Mouse (Mus musculus) cerebellum, adult 2 months (tissue): ENCODE data around the gene Hps4. TPM values are rescaled to one million over a fixed set of nuclear protein-coding genes. Genes with fewer than 3 reads are reported as not detected.

Source experiments
- DNase-seq, 2 experiments: peaks; one replicate each; pipeline ENCODE4 v3.0.0; 2021
- H3K27ac ChIP-seq: fragments of 200-500 bp; 2 replicates; pipeline ENCODE4 v1.5.1; 2012; ENCODE audit warnings: low read length, control low read depth, inconsistent platforms; ENCODE audit not compliant: insufficient read depth
- H3K27me3 ChIP-seq: fragments of 200-500 bp; 2 replicates; pipeline ENCODE4 v1.6.1; 2012; ENCODE audit warnings: inconsistent platforms, mild to moderate bottlenecking, low read length, moderate library complexity; ENCODE audit not compliant: control insufficient read depth, insufficient read depth
- H3K4me1 ChIP-seq: fragments of 200-500 bp; 2 replicates; pipeline ENCODE4 v1.6.1; 2011; ENCODE audit warnings: low read length; ENCODE audit not compliant: control insufficient read depth, insufficient read depth
- H3K4me3 ChIP-seq: fragments of 200-500 bp; replicated peaks from 2 replicates; pipeline ENCODE3; 2011; ENCODE audit warnings: mild to moderate bottlenecking, low read depth, low read length, control low read depth; ENCODE audit not compliant: insufficient read depth
- CTCF ChIP-seq: fragments of 200-500 bp; IDR thresholded peaks from 2 replicates; pipeline ENCODE4 v1.5.1; 2011; ENCODE audit warnings: low read depth, mild to moderate bottlenecking, control low read depth, low read length, moderate library complexity, borderline replicate concordance; ENCODE audit not compliant: insufficient read depth
- POLR2A ChIP-seq: fragments of 200-500 bp; IDR thresholded peaks from 2 replicates; pipeline ENCODE4 v1.6.1; 2011; ENCODE audit warnings: low read length, control low read depth, borderline replicate concordance; ENCODE audit not compliant: insufficient read depth
- WGBS: fragments of 180-500 bp; shearing (Covaris S2); methylation state at CpG from one replicate; pipeline ENCODE4 v1.1.7; 2018; 5-methylcytosine and 5-hydroxymethylcytosine counted together
- polyA plus RNA-seq: library from polyadenylated mRNA; depleted of rRNA; stranded (reverse); fragments of >200 nt; gene quantifications from 2 replicates; pipeline ENCODE4 v1.2.3, GENCODE M21; 2012; rRNA removed

The Hps4 gene
- polyA plus RNA-seq, 1 experiment, result 47.4 TPM

DNA sequence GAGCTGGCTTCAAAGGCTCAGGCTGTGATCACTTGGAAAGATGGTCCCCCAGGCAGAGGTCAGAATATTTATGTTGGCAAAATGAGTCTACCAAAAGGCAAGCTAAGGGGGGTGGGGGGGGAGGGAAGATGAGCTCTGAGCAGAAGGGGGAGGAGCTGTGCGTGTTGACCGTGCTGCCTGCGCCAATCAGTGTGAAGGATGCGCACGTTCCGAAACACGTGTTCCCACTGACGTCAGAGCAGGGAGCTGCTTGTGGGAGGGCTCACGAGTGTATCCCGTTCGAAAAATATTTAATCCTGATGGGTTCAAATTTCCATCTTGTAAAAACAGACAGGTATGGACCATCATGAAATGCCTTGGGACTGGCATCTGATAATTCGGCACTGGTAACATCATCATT, 76.7 kb downstream of the Hps4 start:
- DNase-seq, result no peak
- WGBS, result 60% methylated on average over 12 of the region's 12 CpGs
- no peak for TF ChIP-seq CTCF
- TF ChIP-seq POLR2A, result no peak
- no peaks in the 10 kb centered on the region for H3K27me3 ChIP-seq
- H3K27ac ChIP-seq, result no peak overlapping the region
- no peak overlapping the region for H3K4me3 ChIP-seq
- peaks cover 7% of the 10 kb centered on the region; the same call in 1 of the 2 replicates for H3K4me1 ChIP-seq

DNA sequence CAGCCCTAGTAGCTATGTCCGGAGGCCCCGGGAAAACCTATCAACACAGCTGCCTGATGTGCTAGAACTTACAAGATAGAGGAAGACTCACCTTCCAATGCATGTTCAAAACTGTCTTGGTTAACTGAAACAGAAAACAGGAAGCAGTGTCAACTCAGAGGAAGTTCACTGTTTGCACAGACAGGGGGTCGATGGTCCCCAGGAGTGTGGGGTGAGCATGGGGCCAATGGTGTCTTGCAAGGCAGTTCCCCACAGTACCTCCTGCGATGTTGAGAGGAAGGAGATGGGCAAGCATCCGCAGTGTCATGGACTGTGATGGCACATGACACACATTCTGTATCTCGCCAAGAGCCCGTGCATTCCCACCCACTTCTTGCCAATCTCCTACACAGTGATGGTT, 83.8 kb downstream of the Hps4 start:
- Histone ChIP-seq H3K27me3 (no peaks in the 10 kb centered on the region), H3K4me3 (no peak overlapping the region), H3K4me1 (peaks cover 12% of the 10 kb centered on the region; the same call in 1 of the 2 replicates), H3K27ac (no peak overlapping the region)
- 90% methylated on average over 7 of the region's 7 CpGs for WGBS
- DNase-seq, result no peak
- TF ChIP-seq POLR2A (no peak), CTCF (no peak)

DNA sequence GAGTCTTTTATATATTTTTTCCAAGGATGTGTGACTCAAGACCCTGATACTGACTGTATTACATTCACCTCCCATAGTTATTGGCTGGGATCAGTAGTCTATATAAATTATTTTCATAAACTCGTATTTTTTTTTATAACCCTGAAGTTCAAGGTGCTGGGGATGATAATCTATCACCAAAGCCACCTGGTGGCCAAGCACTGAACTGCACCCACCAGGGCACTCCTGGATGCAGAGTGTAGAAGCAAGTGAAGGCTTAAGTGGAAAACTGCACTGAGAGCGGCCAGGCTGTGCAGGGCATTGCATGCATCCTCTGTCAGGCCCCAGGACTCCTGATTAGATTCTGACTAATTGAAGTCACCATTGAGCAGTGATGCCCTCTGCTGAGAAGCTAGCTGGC, 84.4 kb downstream of the Hps4 start:
- peak; percentile 62 to 77 for DNase-seq
- TF ChIP-seq CTCF (peak; percentile 83), POLR2A (no peak)
- H3K4me3 ChIP-seq, result no peak overlapping the region
- H3K27ac ChIP-seq, result no peak overlapping the region
- 36% methylated on average over 2 of the region's 2 CpGs for WGBS
- peaks cover 12% of the 10 kb centered on the region; the same call in 1 of the 2 replicates for H3K4me1 ChIP-seq
- H3K27me3 ChIP-seq, result no peaks in the 10 kb centered on the region

Other genes starting within 250 kb of the Hps4 start
- 0.51 and 0.52 TPM in 2 replicates for gene Cryba4, start 90.6 kb upstream of the Hps4 start, polyA plus RNA-seq
- 1.3 and 1.9 TPM in 2 replicates for gene Crybb1, start 87.3 kb upstream of the Hps4 start, polyA plus RNA-seq
- 30.3 and 35.2 TPM in 2 replicates for gene Tpst2, start 66.4 kb upstream of the Hps4 start, polyA plus RNA-seq
- 48.2 and 50.8 TPM in 2 replicates for gene Tfip11, start 16.7 kb upstream of the Hps4 start, polyA plus RNA-seq
- gene Srrd, start within 50 bp of the Hps4 start, polyA plus RNA-seq, result 56.6 and 61.3 TPM in 2 replicates
- not detected in 2 replicates for gene Gm6583, start 12.9 kb downstream of the Hps4 start, polyA plus RNA-seq
- 87.9 and 92.7 TPM in 2 replicates for gene Asphd2, start 51.8 kb downstream of the Hps4 start, polyA plus RNA-seq
- gene Gm6588, start 106.3 kb downstream of the Hps4 start, polyA plus RNA-seq, result not detected in 2 replicates
- 81.5 and 93.9 TPM in 2 replicates for gene Sez6l, start 234.1 kb downstream of the Hps4 start, polyA plus RNA-seq